Mouse (Mus musculus) fibroblast of lung, adult 2 months (primary cell): Measurements from ENCODE around the gene Insig1.
A peak's percentile ranks its signal among the peaks of the same experiment; 100 is the strongest.

Experiments
- DNase-seq: peaks from one replicate; pipeline ENCODE4 v3.0.0-alpha.2; 2011; ENCODE audit warnings: low read depth

Insig1 gene

GRCm38 (mm10) chr5:28065275-28065674 lies 5.9 kb upstream of the Insig1 start:
- no peak for DNase-seq

- no peak for DNase-seq
Measured at GRCm38 (mm10) chr5:28066311-28066710, 4.9 kb upstream of the Insig1 start.

- peak; percentile 55 for DNase-seq
Measured at GRCm38 (mm10) chr5:28070149-28070827, 875 bp upstream of the Insig1 start.

GRCm38 (mm10) chr5:28071456-28072223 lies 477 bp downstream of the Insig1 start:
- peak; percentile 90 for DNase-seq

DNA sequence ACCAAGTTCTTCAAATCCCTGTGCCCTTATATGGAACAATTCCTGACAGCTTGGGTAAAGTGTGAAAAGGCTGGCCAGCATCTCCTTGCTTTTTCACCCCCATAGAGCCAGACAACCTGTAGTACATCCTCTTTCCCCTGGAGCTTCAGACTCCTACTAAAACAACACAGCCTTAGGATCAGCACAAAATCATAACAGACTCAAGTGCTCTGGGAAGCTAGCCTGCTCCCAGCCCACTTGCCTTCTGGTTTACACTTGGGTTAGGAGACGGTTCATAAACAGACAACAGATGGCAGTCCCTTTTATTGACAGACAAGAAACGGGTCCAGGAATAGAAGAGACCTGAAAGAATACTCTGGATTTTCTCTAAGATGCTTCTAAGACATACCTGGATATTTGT lies 8.3 kb downstream of the Insig1 start:
- no peak for DNase-seq

DNA sequence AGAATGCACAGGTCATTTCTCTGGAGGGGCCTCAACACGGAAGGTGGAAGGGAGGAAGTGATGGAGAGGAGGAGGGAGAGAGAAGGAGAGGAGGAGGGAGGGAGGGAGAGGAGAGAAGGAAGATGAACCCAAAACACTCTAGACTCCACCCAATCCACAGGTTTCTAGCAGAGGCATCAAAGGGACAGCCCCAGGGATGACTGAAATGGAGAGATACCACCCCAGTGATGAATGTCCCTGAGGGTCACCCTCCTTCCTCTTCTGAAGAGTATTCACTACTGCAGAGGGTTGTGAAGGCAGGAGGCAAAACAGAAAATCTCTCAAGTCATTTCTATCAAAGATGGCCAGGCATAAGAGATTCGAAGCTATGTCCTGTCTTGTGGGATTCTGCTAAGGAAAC lies 10.0 kb downstream of the Insig1 start:
- DNase-seq, result no peak

DNA sequence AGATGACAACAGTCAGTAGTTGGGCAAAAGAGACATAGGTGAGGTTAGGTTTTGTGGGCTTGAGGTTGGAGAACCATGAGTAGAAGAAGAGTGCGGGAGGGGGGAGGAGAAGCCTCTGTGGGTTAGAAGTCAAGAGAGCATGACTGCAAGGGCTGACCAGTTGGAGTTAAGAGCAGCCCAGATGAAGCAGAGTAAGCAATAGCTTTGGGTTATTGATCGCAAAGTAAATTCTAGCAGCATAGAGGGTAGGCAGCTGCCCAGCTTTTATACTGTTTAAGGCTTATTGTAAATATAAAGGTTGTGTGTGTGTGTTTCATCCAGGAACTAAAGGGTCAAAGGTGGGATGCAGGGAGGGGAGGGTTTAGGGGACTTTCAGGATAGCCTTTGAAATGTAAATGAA lies 10.7 kb downstream of the Insig1 start:
- no peak for DNase-seq

- no peak for DNase-seq
Measured at GRCm38 (mm10) chr5:28082312-28082711, 11.1 kb downstream of the Insig1 start.

- DNase-seq, result no peak
Measured at GRCm38 (mm10) chr5:28082796-28083195, 11.6 kb downstream of the Insig1 start.

- no peak for DNase-seq
Measured at GRCm38 (mm10) chr5:28084743-28085142, 13.6 kb downstream of the Insig1 start.

DNA sequence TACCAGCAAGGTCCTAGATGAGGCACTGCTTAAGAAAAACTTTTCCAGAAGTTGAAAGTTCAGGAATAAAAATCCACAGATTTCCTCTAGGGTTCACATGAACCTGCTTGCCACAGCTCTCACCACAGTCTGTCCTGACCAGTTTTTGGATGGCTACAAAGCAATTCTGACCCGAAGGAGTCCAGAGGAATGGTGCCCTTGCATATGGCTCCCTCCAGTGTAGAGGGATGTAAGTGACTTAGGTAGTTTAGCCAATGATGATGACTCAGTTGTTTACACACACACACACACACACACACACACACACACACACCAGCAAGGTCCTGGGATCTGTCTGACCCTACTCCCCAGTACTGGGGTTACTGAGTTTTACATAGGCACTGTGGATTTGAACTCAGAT lies 19.4 kb downstream of the Insig1 start:
- no peak for DNase-seq

- DNase-seq, result no peak
Measured at GRCm38 (mm10) chr5:28092327-28092726, 21.2 kb downstream of the Insig1 start.

GRCm38 (mm10) chr5:28093874-28094273 lies 22.7 kb downstream of the Insig1 start:
- DNase-seq, result no peak

GRCm38 (mm10) chr5:28094393-28094792 lies 23.2 kb downstream of the Insig1 start:
- DNase-seq, result no peak

- DNase-seq, result no peak
Measured at GRCm38 (mm10) chr5:28094846-28095245, 23.7 kb downstream of the Insig1 start.

DNA sequence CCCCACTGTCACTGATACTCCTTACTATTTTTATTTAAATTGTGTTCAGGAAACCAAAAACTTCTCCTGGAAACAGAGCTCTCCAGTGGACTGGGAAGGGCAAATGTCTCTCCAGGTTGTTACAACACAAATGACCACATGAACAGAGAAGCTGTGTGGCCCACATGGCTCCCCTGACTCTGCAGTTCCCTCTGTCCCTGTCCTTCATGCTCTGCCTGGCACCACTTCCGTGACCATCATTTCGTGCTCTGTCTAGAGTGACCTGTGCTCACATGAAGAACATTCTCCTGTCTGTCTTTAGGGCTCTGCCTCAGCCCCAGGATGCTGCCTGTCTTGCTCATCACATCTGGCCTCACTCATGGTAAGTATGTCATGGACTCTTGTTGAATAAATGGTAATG lies 24.5 kb downstream of the Insig1 start:
- no peak for DNase-seq

DNA sequence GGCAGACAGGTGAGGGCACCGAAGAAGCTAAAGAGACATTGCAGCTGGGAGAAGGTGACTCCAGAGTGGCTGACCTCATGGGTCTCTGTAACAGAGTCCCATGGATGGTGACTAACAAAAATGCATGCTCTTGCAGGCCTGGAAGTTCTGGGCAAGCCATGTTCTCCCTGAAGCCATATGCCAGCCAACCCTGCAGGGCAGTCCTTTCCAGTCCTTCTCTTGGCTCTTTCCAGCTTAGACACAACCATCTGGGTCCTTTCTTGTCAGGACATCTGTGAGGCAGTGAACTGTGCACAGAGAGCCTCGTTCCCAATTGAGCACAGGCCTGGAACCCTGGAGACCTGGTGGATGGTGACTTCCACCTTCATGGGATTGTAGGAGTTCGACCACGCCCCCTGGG lies 35.8 kb downstream of the Insig1 start:
- DNase-seq, result no peak

DNA sequence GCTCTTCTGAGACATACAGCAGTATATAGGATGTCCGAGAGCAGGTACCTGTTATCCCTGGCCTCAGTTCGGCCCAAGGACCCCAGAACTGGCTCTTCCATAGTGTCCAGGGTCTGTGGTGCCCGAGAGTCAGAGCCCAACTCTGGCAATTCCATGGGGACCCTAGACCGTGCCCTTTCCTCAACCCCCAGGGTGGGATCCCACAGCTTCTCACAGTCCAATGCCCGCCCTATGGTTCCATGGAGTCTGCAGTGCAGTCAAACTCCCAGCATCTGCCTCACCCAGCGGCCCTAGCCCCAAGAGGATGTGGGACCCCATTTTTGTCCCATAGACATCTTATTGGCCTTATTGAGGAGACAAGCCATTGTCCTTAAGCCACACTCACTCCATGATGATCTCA lies 36.8 kb downstream of the Insig1 start:
- no peak for DNase-seq

DNA sequence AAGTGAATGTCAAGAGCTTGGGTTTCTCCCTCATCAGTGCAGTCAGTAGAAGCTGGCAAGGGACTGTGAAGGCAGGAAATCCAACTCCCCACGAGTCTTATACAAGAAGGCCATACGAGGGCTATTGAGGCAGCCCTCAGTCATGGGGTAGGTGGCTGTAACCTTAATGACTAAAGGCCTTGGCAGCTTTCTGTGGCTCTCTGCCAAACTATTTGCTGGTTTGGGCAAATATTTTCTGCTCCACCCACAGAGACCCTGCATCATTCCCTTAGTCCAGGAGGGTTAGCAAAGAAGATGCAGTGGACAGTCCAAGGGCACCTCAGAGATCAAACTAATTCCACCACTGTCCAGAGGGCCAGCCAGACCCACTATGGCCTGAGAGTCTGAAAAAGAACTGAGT lies 39.7 kb downstream of the Insig1 start:
- DNase-seq, result no peak

GRCm38 (mm10) chr5:28117251-28117880 lies 46.2 kb downstream of the Insig1 start:
- no peak for DNase-seq

DNA sequence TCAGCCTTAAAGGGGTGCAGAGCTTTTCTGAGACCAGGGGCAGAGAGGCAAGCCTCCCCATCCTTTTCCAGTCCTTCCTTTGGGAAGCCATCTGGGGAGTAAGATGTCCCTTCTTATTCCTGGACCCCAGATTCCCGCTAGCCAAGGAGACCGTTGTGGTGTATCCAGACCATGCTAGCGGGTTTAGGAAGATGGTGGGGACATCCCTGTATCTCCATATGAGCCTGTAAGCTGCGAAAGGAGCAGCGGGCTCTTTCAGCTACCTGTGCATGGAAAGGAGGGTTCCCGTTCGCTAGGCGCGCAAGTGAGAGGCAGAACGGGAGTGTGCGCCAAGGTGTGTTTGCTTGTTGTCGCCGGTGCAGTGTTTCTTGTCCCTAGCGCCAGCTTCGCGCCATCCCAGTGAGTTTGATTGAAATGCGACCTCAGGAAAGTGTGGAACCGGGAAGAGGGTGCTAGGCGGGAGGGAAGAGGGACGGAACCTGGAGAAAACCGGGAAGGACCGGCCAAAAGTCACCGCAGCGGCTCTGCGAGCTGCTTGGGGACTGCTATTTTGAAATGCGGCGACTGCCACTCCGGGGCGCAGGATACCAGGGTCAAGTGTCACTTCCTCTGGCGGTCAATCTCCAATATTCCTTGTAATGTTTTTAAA lies 46.8 kb downstream of the Insig1 start:
- no peak for DNase-seq

DNA sequence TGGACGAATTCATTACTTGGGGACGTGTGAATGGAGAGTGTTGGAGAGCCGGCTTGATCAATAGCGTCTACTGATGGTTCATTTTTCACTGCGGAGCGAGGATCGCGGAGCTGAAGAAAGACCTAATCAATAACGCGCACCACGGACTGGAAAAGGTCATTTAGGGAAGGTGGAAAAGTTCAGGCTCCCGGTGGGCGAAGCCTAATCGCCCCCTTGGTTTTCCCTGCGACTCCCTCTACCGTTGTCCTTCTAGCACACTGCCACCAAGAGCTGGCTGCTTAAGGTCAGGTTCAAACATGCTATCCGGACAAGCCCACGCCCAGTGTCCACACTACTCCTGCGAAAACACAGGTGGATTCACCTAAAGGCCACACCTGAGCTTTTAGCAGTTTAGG lies 47.4 kb downstream of the Insig1 start:
- DNase-seq, result no peak

DNA sequence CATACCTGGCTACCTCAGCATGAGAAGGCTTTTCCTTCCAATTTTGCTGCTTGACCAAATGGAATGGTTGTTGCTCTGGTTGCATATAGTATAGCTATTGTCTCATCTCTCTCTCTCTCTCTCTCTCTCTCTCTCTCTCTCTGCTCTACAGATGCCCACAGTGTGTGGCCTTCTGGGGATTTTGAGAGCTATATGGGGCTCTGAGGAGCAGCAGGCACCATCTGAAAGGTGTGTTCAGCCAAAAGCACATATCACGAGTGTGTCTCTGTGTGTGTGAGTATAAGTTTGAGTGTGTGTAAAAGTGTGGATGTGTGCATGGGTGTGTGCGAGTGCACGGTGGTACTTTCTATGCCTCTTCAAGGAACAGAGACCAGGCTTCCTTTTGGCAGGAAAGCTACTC lies 48.4 kb downstream of the Insig1 start:
- no peak for DNase-seq
